Mouse (Mus musculus) neural tube, embryonic 15.5 days (tissue): Measurements from ENCODE around the gene Slc9a1. TPM values are rescaled to one million over a fixed set of nuclear protein-coding genes. Genes with fewer than 3 reads are reported as not detected.

Source experiments
- ATAC-seq: fragments of 200-750 bp; cut with Nextera tagmentation; 2 replicates; pipeline ENCODE4 v1.8.0; 2017; ENCODE audit warnings: mild to moderate bottlenecking, moderate TSS enrichment, moderate library complexity; ENCODE audit not compliant: low FRiP score
- H3K27ac ChIP-seq: fragments of 300-500 bp; sonication (generic); replicated peaks from 2 replicates; pipeline ENCODE4 v1.5.1; 2015; ENCODE audit warnings: mild to moderate bottlenecking, inconsistent platforms
- H3K27me3 ChIP-seq: fragments of 300-500 bp; sonication (generic); replicated peaks from 2 replicates; pipeline ENCODE4 v1.6.1; 2015; ENCODE audit warnings: inconsistent platforms
- H3K36me3 ChIP-seq: fragments of 300-500 bp; sonication (generic); 2 replicates; pipeline ENCODE4 v1.6.1; 2015; ENCODE audit warnings: inconsistent platforms
- H3K4me1 ChIP-seq: fragments of 300-500 bp; sonication (generic); 2 replicates; pipeline ENCODE4 v1.6.1; 2015; ENCODE audit warnings: inconsistent platforms
- H3K4me2 ChIP-seq: fragments of 300-500 bp; sonication (generic); 2 replicates; pipeline ENCODE4 v1.6.1; 2015; ENCODE audit warnings: inconsistent platforms, mild to moderate bottlenecking, moderate library complexity
- H3K4me3 ChIP-seq: fragments of 300-500 bp; sonication (generic); replicated peaks from 2 replicates; pipeline ENCODE4 v1.5.1; 2015; ENCODE audit warnings: mild to moderate bottlenecking, inconsistent platforms
- H3K9ac ChIP-seq: fragments of 300-500 bp; sonication (generic); replicated peaks from 2 replicates; pipeline ENCODE4 v1.6.1; 2015; ENCODE audit warnings: mild to moderate bottlenecking, inconsistent platforms
- H3K9me3 ChIP-seq: fragments of 300-500 bp; sonication (generic); replicated peaks from 2 replicates; pipeline ENCODE4 v1.6.1; 2016; ENCODE audit warnings: inconsistent platforms
- WGBS: fragments of 180-500 bp; shearing (Covaris S2); methylation state at CpG from one replicate; pipeline ENCODE4 v1.1.7; 2015; ENCODE audit warnings: mixed read lengths; 5-methylcytosine and 5-hydroxymethylcytosine counted together
- polyA plus RNA-seq: library from polyadenylated mRNA; unstranded; fragments of >200 nt; fragmentation: Nextera tagmentation; extraction: Ambion mirVana; gene quantifications from 2 replicates; pipeline ENCODE4 v1.2.1, GENCODE M21; 2015

Slc9a1 gene
- polyA plus RNA-seq, 1 experiment from 2014 or later: 9.9 TPM

GRCm38 (mm10) chr4:133394981-133395573 lies 25.6 kb downstream of the Slc9a1 start:
- H3K27ac ChIP-seq: no peak overlapping the region
- H3K4me1 ChIP-seq: peaks cover 32% of the 10 kb centered on the region
- WGBS: 92% methylated on average over 4 of the region's 4 CpGs
- no peak overlapping the region for H3K4me2 ChIP-seq
- no peak for ATAC-seq
- no peak overlapping the region for H3K9ac ChIP-seq
- H3K4me3 ChIP-seq: no peak overlapping the region
- H3K27me3 ChIP-seq: no peaks in the 10 kb centered on the region
- no peaks in the 10 kb centered on the region for H3K9me3 ChIP-seq
- no peaks in the 10 kb centered on the region for H3K36me3 ChIP-seq

GRCm38 (mm10) chr4:133396079-133396478 lies 26.6 kb downstream of the Slc9a1 start:
- H3K4me2 ChIP-seq: no peak overlapping the region
- H3K9me3 ChIP-seq: no peaks in the 10 kb centered on the region
- H3K27me3 ChIP-seq: no peaks in the 10 kb centered on the region
- H3K9ac ChIP-seq: no peak overlapping the region
- no peak overlapping the region for H3K4me3 ChIP-seq
- H3K36me3 ChIP-seq: no peaks in the 10 kb centered on the region
- no peak for ATAC-seq
- WGBS: 77% methylated on average over 2 of the region's 2 CpGs
- no peak overlapping the region for H3K27ac ChIP-seq
- H3K4me1 ChIP-seq: peaks cover 24% of the 10 kb centered on the region

- H3K4me1 ChIP-seq: peaks cover 23% of the 10 kb centered on the region
- no peak overlapping the region for H3K27ac ChIP-seq
- H3K36me3 ChIP-seq: no peaks in the 10 kb centered on the region
- ATAC-seq: no peak
- H3K4me2 ChIP-seq: no peak overlapping the region
- no peaks in the 10 kb centered on the region for H3K27me3 ChIP-seq
- H3K4me3 ChIP-seq: no peak overlapping the region
- H3K9me3 ChIP-seq: no peaks in the 10 kb centered on the region
- H3K9ac ChIP-seq: no peak overlapping the region
- 50% methylated on average over 5 of the region's 5 CpGs for WGBS
Observed at GRCm38 (mm10) chr4:133397299-133397698, 27.8 kb downstream of the Slc9a1 start.

- H3K9me3 ChIP-seq: no peaks in the 10 kb centered on the region
- H3K36me3 ChIP-seq: no peaks in the 10 kb centered on the region
- H3K4me3 ChIP-seq: no peak overlapping the region
- no peak for ATAC-seq
- H3K9ac ChIP-seq: no peak overlapping the region
- H3K27me3 ChIP-seq: no peaks in the 10 kb centered on the region
- H3K27ac ChIP-seq: no peak overlapping the region
- no peak overlapping the region for H3K4me2 ChIP-seq
- peaks cover 23% of the 10 kb centered on the region for H3K4me1 ChIP-seq
- WGBS: 87% methylated on average over 8 of the region's 8 CpGs
Observed at GRCm38 (mm10) chr4:133397961-133398360, 28.5 kb downstream of the Slc9a1 start.

GRCm38 (mm10) chr4:133398619-133399018 lies 29.1 kb downstream of the Slc9a1 start:
- no peak for ATAC-seq
- no peaks in the 10 kb centered on the region for H3K9me3 ChIP-seq
- no peak overlapping the region for H3K9ac ChIP-seq
- no peak overlapping the region for H3K4me3 ChIP-seq
- H3K4me1 ChIP-seq: peaks cover 23% of the 10 kb centered on the region
- H3K36me3 ChIP-seq: no peaks in the 10 kb centered on the region
- H3K27me3 ChIP-seq: no peaks in the 10 kb centered on the region
- no peak overlapping the region for H3K4me2 ChIP-seq
- no peak overlapping the region for H3K27ac ChIP-seq
- WGBS: 79% methylated on average over 5 of the region's 5 CpGs

- Histone ChIP-seq H3K4me2 (no peak overlapping the region), H3K4me1 (peaks cover 23% of the 10 kb centered on the region), H3K9me3 (no peaks in the 10 kb centered on the region), H3K36me3 (no peaks in the 10 kb centered on the region), H3K27me3 (no peaks in the 10 kb centered on the region), H3K4me3 (no peak overlapping the region), H3K9ac (no peak overlapping the region), H3K27ac (no peak overlapping the region)
- WGBS: 95% methylated on average over 6 of the region's 6 CpGs
- ATAC-seq: no peak
Observed at GRCm38 (mm10) chr4:133399509-133399908, 30.0 kb downstream of the Slc9a1 start.

- H3K4me3 ChIP-seq: no peak overlapping the region
- 74% methylated on average over 7 of the region's 7 CpGs for WGBS
- H3K9me3 ChIP-seq: no peaks in the 10 kb centered on the region
- H3K27me3 ChIP-seq: no peaks in the 10 kb centered on the region
- no peak for ATAC-seq
- no peak overlapping the region for H3K9ac ChIP-seq
- H3K4me1 ChIP-seq: peaks cover 20% of the 10 kb centered on the region
- no peaks in the 10 kb centered on the region for H3K36me3 ChIP-seq
- no peak overlapping the region for H3K27ac ChIP-seq
- H3K4me2 ChIP-seq: no peak overlapping the region
Observed at GRCm38 (mm10) chr4:133400098-133400497, 30.6 kb downstream of the Slc9a1 start.

GRCm38 (mm10) chr4:133402011-133402410 lies 32.5 kb downstream of the Slc9a1 start:
- Histone ChIP-seq H3K4me1 (peaks cover 14% of the 10 kb centered on the region), H3K27ac (no peak overlapping the region), H3K27me3 (no peaks in the 10 kb centered on the region), H3K9me3 (no peaks in the 10 kb centered on the region), H3K4me3 (no peak overlapping the region), H3K9ac (no peak overlapping the region), H3K4me2 (no peak overlapping the region), H3K36me3 (no peaks in the 10 kb centered on the region)
- ATAC-seq: no peak
- 56% methylated on average over 13 of the region's 13 CpGs for WGBS

GRCm38 (mm10) chr4:133403611-133404228 lies 34.2 kb downstream of the Slc9a1 start:
- WGBS: 90% methylated on average over 9 of the region's 9 CpGs
- Histone ChIP-seq H3K27me3 (no peaks in the 10 kb centered on the region), H3K36me3 (no peaks in the 10 kb centered on the region), H3K9me3 (no peaks in the 10 kb centered on the region), H3K4me1 (peaks cover 27% of the 10 kb centered on the region), H3K4me3 (no peak overlapping the region), H3K4me2 (no peak overlapping the region), H3K27ac (no peak overlapping the region), H3K9ac (no peak overlapping the region)
- ATAC-seq: no peak

GRCm38 (mm10) chr4:133404256-133404655 lies 34.8 kb downstream of the Slc9a1 start:
- Histone ChIP-seq H3K27me3 (no peaks in the 10 kb centered on the region), H3K4me2 (no peak overlapping the region), H3K4me1 (peaks cover 27% of the 10 kb centered on the region), H3K4me3 (no peak overlapping the region), H3K9me3 (no peaks in the 10 kb centered on the region), H3K36me3 (no peaks in the 10 kb centered on the region), H3K27ac (no peak overlapping the region), H3K9ac (no peak overlapping the region)
- 86% methylated on average over 5 of the region's 5 CpGs for WGBS
- ATAC-seq: no peak

- Histone ChIP-seq H3K27ac (0 out of 2 replicates have a peak overlapping the region, but pooled peaks have one; percentile 3), H3K27me3 (no peaks in the 10 kb centered on the region), H3K4me3 (no peak overlapping the region), H3K4me1 (peaks cover 27% of the 10 kb centered on the region), H3K9me3 (no peaks in the 10 kb centered on the region), H3K4me2 (no peak overlapping the region), H3K9ac (no peak overlapping the region), H3K36me3 (no peaks in the 10 kb centered on the region)
- no peak for ATAC-seq
- 70% methylated on average over 8 of the region's 8 CpGs for WGBS
Observed at GRCm38 (mm10) chr4:133406313-133407056, 37.0 kb downstream of the Slc9a1 start.
